10 mouse cellular contexts compared by ENCODE assay signal in the genomic region with DNA sequence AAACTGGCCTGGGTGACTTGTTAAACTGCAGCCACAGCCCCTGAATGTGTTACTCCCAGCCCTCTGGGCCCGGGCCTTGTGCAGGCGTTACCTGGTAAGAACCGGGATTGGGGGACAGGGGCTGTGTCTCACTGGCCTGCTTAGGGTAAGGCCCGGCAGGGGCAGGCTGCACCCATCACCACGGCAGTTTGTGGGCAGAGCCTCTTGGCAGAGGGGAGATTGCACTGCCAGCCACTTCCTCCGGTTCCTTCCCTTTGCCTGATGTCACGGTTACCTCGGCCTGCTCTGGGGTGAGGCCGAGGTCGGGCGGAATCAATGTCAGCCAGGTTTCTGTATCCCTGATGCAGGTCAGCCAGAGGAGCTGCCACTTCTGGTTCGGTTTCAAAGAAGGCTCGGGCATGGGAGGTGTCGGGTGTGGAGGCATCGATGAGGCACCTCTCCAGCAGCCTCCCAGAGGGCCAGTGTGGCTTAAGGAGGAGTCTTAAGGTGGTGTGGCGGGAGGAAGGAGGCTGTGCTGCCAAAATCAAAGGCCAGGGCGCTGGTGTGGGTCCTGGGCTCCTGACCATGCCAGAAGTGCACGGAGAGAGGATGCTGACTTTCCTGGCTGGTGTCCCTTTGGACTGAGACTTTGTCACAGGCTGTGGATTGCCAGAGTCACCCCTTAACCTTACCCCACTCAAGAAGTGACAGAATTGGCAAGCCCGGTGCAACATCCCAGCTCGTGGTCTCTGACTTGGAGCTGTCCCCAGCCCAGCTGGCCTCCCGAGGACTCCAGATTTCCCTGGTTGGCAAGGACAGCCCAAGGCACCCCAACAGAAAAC. TPM values are rescaled to one million over a fixed set of nuclear protein-coding genes. Genes with fewer than 3 reads are reported as not detected.
A peak's percentile ranks its signal among the peaks of the same experiment; 100 is the strongest.
DNase-seq lines count a peak whose midpoint lies in the region.
"Had no signal": no experiment of that assay in that cellular context is flagged by ENCODE, and none has a peak within 500 bp of the region (broad histone marks: within the 10 kb centered on the region; RNA-seq: fewer than 3 reads in every experiment).

No protein-coding gene starts in this region.

- peak overlapping the region; percentile 35 for H3K4me3 ChIP-seq in megakaryocyte, embryonic 14.5 days (replicated peaks)
- H3K4me3 ChIP-seq: erythroblast, embryonic 14.5 days had no signal

- peaks cover 87% of the 10 kb centered on the region for H3K27me3 ChIP-seq in megakaryocyte, embryonic 14.5 days (replicated peaks)
- H3K27me3 ChIP-seq: Patski had no signal

- H3K9me3 ChIP-seq in megakaryocyte, embryonic 14.5 days, result no peaks in the 10 kb centered on the region

- H3K4me1 ChIP-seq in megakaryocyte, embryonic 14.5 days, result peaks cover 36% of the 10 kb centered on the region

- no peaks in the 10 kb centered on the region for H3K36me3 ChIP-seq in megakaryocyte, embryonic 14.5 days (replicated peaks; ENCODE audit: low read length)

- intact Hi-C loops in left cerebral cortex, postnatal 4 days (cut with DNase I), result no loop called here
- intact Hi-C loops in heart, postnatal 25 days (cut with DNase I), result loop anchor here (5.0 kb wide), 1 partner anchor 58 kb away; no protein-coding TSS in a partner anchor

- DNase-seq in left cerebral cortex, postnatal 4 days, result peak; percentile 37
- no peak for DNase-seq in left cerebral cortex, adult 9 months (ENCODE audit: low spot score in 2 of 2)
- peak; percentile 70 for DNase-seq in cerebellum, adult 9-11 months
- peak; percentile 42 for DNase-seq in heart, postnatal 25 days (ENCODE audit: low spot score)
- no peak for DNase-seq in layer of hippocampus, postnatal 36 days
- no peak for DNase-seq in embryo, embryonic 9.5 days (ENCODE audit: extremely low spot score)
- DNase-seq in right cerebral cortex, adult 2 months (ENCODE audit: low spot score in 2 of 2), result no peak

RNA-seq across cellular contexts. Expression of gene Jdp2, which starts 31.0 kb away (rescaled TPM):
- 10 to 100 TPM; 16.4 to 19.1 TPM for total RNA-seq in left cerebral cortex, postnatal 4 days (2021)
- 1 to 10 TPM; 8.8 to 9.2 TPM for total RNA-seq in heart, postnatal 25 days (2021)
- 5.4 and 7.1 TPM in 2 replicates for polyA plus RNA-seq in megakaryocyte, embryonic 14.5 days (2012; ENCODE audit: insufficient read depth, low replicate concordance)
- total RNA-seq in layer of hippocampus, postnatal 36 days (2021), result 10 to 100 TPM; 43.8 to 45.1 TPM

RNA-seq across cellular contexts. Expression of gene Batf, which starts 56.6 kb away (rescaled TPM):
- under 1 TPM in 1 of 2 experiments, not detected in 1; 0.50 TPM for total RNA-seq in left cerebral cortex, postnatal 4 days (2021)
- total RNA-seq in heart, postnatal 25 days (2021), result 1 to 10 TPM in 1 of 2 experiments, under 1 TPM in 1; 0.55 to 1.0 TPM
- polyA plus RNA-seq in megakaryocyte, embryonic 14.5 days (2012; ENCODE audit: insufficient read depth, low replicate concordance), result 27.1 and 31.7 TPM in 2 replicates
- under 1 TPM in 1 of 2 experiments, not detected in 1; 0.96 TPM for total RNA-seq in layer of hippocampus, postnatal 36 days (2021)
- polyA plus RNA-seq: Patski had no signal

Comparison
In these comparisons a context has a peak if more than half of its experiments do, and no peak if none do; other contexts are left out.
1. DNase-seq: peak in left cerebral cortex, postnatal 4 days (single experiment), cerebellum, adult 9-11 months (single experiment) and heart, postnatal 25 days (single experiment); none in left cerebral cortex, adult 9 months (0 of 2), layer of hippocampus, postnatal 36 days (0 of 2), embryo, embryonic 9.5 days (single experiment) and right cerebral cortex, adult 2 months (0 of 2).